Mouse (Mus musculus) layer of hippocampus, postnatal 36 days (tissue): ENCODE measurements at regions not wholly inside any gene's neighbourhood (a gene's known extent, or its start where the extent isn't known, plus 50 kb on each side); places are given as distances from the start of the nearest gene placed in this dataset.

Experiments
- DNase-seq, 2 experiments: peaks; one replicate each; pipeline ENCODE4 v3.0.0; 2022

- DNase-seq: no peak
Observed at GRCm38 (mm10) chr13:99847531-99847930, 53.4 kb downstream of the Cartpt start.

- peak; percentile 50 to 59 for DNase-seq
Observed at GRCm38 (mm10) chr13:99842626-99843025, 58.3 kb downstream of the Cartpt start.

GRCm38 (mm10) chr13:99839446-99839845 lies 61.4 kb downstream of the Cartpt start:
- no peak for DNase-seq

GRCm38 (mm10) chr13:99837772-99838425 lies 63.0 kb downstream of the Cartpt start:
- peak; percentile 55 to 76 for DNase-seq

GRCm38 (mm10) chr13:99837180-99837579 lies 63.7 kb downstream of the Cartpt start:
- DNase-seq: no peak

- DNase-seq: no peak
Observed at GRCm38 (mm10) chr13:99836586-99836985, 64.3 kb downstream of the Cartpt start.

GRCm38 (mm10) chr13:99835518-99835917 lies 65.4 kb downstream of the Cartpt start:
- DNase-seq: no peak

GRCm38 (mm10) chr13:99830080-99830724 lies 70.7 kb downstream of the Cartpt start:
- no peak for DNase-seq

GRCm38 (mm10) chr13:99827573-99827972 lies 73.3 kb downstream of the Cartpt start:
- no peak for DNase-seq

GRCm38 (mm10) chr13:99824625-99825024 lies 76.3 kb downstream of the Cartpt start:
- DNase-seq: no peak

GRCm38 (mm10) chr13:99816666-99817065 lies 84.2 kb downstream of the Cartpt start:
- no peak for DNase-seq

- DNase-seq: no peak
Observed at GRCm38 (mm10) chr13:99815786-99816185, 85.1 kb downstream of the Cartpt start.

- no peak for DNase-seq
Observed at GRCm38 (mm10) chr13:99814801-99815200, 86.1 kb downstream of the Cartpt start.

- DNase-seq: no peak
Observed at GRCm38 (mm10) chr13:99814033-99814556, 86.8 kb downstream of the Cartpt start.

GRCm38 (mm10) chr13:99794448-99794847 lies 106.4 kb downstream of the Cartpt start:
- DNase-seq: no peak

GRCm38 (mm10) chr13:99793786-99794435 lies 107.0 kb downstream of the Cartpt start:
- DNase-seq: no peak

GRCm38 (mm10) chr13:99793001-99793400 lies 107.9 kb downstream of the Cartpt start:
- DNase-seq: no peak

- DNase-seq: no peak
Observed at GRCm38 (mm10) chr13:99790951-99791350, 109.9 kb downstream of the Cartpt start.

GRCm38 (mm10) chr13:99787760-99788159 lies 113.1 kb downstream of the Cartpt start:
- no peak for DNase-seq

GRCm38 (mm10) chr13:99785427-99785826 lies 115.5 kb downstream of the Cartpt start:
- DNase-seq: no peak

GRCm38 (mm10) chr13:99784314-99784713 lies 116.6 kb downstream of the Cartpt start:
- DNase-seq: no peak

GRCm38 (mm10) chr13:99782883-99783721 lies 117.8 kb downstream of the Cartpt start:
- DNase-seq: no peak

GRCm38 (mm10) chr13:99781616-99782015 lies 119.3 kb downstream of the Cartpt start:
- no peak for DNase-seq
